Mouse (Mus musculus) lung, postnatal 10 days (tissue): ENCODE data around the gene Tfpi.
"Not testable (repeated sequence)": the region's sequence is repeated elsewhere in the genome, so short reads cannot be mapped to it uniquely, and the experiment has no call there.

Experiments used
- DNase-seq: peaks from one replicate; pipeline ENCODE4 v3.0.0; 2021

The Tfpi gene

DNA sequence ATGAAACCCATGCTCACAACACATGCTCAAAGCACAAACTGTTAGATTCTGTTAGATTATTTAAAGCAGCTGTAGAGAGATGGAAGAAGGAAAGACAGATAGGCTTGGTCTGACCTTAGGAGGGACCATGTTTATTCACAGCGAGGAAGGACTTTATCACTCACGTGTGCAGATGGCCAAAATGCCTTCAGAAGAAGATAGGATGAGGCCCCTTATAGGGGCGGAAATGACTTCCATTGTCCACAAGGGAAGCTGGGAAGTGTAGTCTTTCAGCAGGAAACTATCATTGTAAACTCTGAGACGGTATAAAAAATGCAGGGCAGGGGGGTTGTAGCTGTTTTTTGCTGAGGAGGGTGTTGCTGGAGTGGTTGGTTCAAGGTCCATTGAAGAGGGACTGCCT lies at the start of gene Tfpi:
Gene Tfpi (minus strand): TSS at position 199 of the 400 bp plus-strand sequence.
- peak; percentile 55 for DNase-seq

GRCm38 (mm10) chr2:84526221-84526620 lies 49.6 kb upstream of the Tfpi start:
- DNase-seq: no peak

GRCm38 (mm10) chr2:84525806-84526205 lies 49.2 kb upstream of the Tfpi start:
- DNase-seq: no peak

DNA sequence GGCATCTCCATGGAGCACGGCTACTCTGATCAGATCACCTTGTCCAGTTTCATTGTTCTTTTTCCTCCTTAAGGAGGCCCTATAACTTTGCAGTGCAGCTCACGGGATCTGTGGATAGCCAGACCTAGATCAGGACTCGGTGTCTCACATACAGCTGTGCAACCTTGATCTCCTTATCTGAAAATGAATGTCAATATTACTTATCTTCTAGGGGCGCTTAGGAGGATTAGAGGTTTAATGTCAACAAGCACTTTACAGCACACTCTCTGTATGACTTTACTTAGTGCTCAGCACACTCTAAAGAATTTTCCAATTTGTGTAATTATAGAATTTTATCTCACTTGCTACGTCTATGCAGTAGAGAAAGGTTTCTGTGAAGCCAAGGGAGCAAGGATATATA lies 48.5 kb upstream of the Tfpi start:
- no peak for DNase-seq

DNA sequence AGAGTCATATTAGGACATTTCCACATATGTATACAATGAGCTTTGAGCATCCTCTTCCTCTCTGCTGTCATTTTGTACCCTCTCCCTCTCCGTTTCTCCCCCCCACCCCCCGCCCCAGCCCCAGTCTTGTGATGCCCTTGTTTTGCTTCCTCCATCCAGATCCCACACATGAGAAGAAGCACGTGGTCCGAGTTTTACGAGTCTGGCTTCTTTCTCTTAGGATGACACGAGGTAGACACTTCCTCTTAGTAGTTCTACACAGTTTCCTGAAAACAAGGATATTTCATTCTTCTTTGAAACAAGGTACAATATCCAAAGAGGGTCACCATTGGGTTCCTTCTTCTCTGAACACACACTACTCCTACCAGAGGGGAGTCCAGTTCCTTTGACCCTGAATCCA lies 47.4 kb upstream of the Tfpi start:
- DNase-seq: no peak

DNA sequence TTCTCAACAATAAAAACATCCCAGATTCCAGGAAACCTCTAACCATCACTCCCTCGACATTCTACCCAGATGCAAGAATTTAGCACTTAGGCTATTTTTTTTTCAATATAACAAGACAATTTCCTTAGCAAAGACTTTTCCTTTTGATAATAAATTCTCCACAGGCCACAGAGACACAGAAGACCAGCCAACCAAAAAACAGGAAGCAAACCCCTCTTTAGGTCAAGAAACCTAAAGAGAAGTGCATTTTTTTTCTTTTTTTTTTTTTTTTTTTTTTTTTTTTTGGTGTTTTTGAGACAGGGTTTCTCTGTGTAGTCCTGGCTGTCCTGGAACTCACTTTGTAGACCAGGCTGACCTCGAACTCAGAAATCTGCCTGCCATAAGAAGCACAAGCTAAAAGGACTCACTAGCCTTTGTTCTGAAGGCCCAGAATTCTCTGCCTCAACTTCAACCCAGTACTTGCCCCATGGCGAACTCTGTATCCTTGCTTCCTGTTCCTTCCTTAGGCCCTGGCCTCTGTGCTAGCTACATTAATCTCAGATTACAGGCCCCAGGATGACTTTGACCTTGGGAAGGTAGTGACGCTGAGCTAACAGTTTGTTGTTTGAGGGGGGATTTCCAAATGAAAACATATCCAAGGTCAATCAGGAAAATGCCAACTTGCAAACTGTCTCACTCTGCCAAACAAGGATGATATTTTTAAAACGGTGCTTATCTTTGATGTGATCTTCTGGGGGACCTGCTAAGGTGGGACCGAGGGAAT lies 46.7 kb upstream of the Tfpi start:
- DNase-seq: no peak

DNA sequence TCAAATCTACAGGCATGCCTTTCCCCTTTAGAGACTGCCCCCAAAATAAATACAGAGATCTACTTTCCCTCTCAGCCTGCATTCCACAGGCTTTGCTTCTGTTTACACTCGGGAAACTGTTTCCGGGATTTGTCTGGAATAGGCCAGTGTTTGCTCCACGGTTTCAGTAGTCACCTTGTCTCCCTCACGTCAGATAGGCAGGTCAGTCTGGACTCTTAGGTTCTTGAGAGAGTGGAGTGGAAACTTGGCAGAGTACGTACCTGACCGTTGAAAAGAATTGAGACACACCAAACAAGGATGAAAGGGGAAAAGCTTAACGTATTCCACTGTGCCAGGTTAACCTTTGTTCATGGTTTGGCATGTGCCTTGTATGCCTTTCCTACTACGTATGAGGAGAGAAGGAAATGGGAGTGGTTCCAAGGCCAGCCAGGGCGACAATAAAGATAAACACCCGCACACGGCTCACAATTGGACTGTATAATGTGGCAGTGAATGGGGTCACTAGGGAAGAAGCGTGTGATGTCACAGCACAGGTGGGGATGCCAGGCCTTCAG lies 43.0 kb upstream of the Tfpi start:
- DNase-seq: peak; percentile 82

GRCm38 (mm10) chr2:84518767-84519166 lies 42.2 kb upstream of the Tfpi start:
- no peak for DNase-seq

- no peak for DNase-seq
These were observed 36.7 kb upstream of the Tfpi start for GRCm38 (mm10) chr2:84513281-84513680.

DNA sequence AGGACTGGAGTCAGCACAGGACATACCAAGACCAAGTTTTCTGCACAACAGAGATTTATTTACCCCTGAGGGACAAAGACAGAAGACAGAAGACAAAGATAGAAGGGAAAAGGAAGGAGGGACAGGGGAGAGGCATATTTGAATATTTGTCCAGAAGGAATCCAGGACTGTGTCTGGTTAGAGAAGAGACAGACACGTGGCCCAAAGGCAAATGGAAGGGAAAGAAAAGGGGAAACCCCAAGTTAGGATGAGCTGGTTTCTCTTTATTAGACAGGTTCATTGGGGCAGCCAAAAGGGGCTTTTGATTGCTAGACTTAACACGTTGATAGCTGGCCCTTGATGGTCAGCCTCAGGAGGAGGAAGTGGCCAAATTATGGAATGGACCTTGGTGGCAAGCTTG lies 34.9 kb upstream of the Tfpi start:
- no peak for DNase-seq

DNA sequence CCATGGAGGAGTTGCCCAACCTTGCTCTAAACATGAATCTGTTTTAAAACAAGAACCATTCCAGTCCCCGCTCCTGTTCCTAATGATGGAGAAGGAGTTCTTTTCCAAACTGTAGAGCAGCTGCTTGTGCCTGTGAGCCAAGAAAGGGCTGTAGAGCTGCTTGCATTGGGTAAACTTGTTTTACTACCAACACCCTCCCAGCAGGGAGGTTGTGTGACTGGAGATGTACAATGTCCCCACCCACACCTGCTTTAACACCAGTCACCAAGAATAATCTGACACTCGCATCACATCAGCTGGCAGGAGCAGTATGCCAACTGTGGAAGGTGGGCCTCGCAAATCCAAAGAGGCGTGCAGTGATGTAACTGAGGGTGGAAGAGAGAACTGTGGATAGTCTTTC lies 34.5 kb upstream of the Tfpi start:
- no peak for DNase-seq

DNA sequence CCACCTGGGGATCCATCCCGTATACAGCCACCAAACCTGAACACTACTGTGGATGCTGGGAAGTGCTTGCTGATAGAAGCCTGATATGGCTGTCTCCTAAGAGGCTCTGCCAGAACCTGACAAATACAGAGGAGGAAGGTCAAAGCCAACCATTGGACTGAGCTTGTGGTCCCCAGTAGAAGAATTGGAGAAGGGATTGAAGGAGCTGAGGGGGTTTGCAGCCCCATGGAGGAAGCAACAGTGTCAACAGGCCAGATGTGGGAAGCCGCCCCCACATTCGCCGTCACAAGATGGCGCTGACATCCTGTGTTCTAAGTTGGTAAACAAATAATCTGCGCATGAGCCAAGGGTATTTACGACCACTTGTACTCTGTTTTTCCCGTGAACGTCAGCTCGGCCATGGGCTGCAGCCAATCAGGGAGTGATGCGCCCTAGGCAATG lies 28.4 kb upstream of the Tfpi start:
- not testable (repeated sequence) for DNase-seq

- DNase-seq: no peak
These were observed 27.7 kb upstream of the Tfpi start for GRCm38 (mm10) chr2:84504285-84504684.

GRCm38 (mm10) chr2:84498921-84499320 lies 22.3 kb upstream of the Tfpi start:
- no peak for DNase-seq

DNA sequence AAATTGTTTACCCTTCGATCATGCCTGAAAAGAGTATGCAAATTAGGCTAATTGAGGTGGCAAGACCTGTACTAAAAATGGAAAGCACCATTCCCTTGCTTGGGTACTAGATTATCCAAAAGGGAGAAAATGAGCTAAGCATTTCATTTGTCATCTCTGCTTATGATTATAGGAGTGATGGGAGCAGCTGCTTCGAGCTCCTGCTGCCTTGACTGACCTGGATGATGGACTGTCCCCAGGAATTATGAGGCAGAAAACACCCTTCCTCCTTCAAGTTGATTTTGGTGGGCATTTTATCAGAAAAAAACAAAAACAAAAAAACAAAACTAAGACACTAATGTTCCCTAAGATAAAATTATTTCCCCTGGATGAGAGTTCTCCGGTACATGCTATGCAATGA lies 18.5 kb upstream of the Tfpi start:
- DNase-seq: no peak

- DNase-seq: no peak
These were observed 17.1 kb upstream of the Tfpi start for GRCm38 (mm10) chr2:84493626-84494025.

- DNase-seq: no peak
These were observed 15.1 kb upstream of the Tfpi start for GRCm38 (mm10) chr2:84491715-84492114.

DNA sequence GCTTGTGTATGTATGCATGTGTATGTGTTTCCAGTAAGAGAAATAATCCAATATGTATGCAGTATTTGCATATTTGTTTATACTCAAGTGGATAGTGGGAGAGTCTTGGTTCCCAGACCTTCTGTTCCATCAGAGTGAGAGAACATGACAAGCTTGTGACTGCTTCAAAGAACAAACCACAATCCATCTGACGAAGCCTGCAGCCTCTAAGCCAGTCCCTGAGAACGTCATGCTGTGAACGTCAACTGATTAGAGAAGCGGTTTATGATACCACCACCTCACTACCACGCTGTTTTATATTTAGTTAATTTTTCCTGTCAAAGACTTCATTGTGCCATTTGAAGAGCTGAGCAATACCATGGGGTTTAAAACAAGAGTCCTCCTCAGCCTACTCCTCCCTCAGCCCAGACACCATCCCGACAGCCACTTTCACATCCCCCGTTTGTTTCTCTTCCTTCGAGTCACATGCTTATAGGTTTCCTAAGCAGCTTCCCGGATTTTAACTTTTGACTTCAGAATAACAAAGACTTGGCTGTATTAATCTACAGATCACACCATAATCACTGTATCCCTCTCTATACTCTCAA lies 11.2 kb upstream of the Tfpi start:
- DNase-seq: no peak

GRCm38 (mm10) chr2:84481863-84482262 lies 5.3 kb upstream of the Tfpi start:
- peak; percentile 77 for DNase-seq

DNA sequence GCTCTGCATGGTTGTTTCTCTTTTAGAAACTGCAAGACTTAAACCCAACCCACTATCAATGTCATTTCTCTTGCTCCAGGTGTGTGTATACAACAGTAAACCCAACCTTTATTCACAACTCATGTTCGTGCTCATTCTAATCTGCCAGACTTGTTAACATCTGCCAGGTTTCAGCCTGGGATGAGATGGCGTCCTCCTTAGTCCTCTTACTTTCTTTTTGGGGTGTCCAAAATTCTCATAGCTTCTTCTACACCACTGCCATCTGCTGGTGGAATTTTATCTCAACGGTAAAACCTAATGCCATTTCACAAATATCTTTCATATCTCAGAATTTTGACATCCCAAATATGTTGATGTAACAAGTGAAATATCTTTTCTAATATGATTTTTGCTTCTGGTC lies 2.5 kb upstream of the Tfpi start:
- peak; percentile 83 for DNase-seq

- DNase-seq: no peak
These were observed 1.2 kb upstream of the Tfpi start for GRCm38 (mm10) chr2:84477759-84478158.

DNA sequence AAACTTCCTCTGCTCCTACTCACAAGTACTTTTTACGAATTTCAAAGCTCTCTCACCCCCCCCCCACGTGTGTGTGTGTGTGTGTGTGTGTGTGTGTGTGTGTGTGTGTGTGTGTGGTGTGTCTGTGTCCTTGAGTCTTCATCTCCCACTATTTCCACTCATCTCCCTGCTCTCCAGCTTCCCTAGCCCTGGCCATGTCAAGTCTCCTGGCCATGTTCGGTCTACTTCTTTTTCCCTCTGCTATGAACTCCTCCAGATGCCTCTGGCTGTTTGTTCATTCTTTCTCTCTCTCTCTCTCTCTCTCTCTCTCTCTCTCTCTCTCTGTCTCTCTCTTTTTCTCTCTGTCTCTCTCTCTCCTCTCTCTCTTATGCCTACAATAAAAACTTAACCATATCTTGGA lies 444 bp downstream of the Tfpi start:
- DNase-seq: no peak

DNA sequence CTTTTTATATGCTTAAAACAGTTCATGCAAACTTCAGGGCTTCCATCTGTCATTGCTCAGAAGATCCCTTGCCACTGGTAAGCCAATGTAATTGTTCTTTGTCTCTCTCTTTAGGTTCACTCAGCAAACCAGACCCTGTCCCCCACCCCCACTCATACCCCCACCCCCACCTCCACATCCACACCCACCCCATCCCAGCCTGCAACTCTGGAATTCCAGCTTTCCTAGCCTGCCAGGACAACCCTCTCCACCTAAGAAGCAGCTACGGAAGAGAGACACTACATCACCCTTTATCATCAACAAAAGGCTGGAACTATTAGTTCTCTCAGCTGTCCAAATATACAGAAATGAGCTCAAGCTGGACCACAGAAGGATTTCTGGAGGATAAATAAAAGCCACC lies 974 bp downstream of the Tfpi start:
- DNase-seq: no peak

- DNase-seq: no peak
These were observed 1.9 kb downstream of the Tfpi start for GRCm38 (mm10) chr2:84474651-84475050.
